7 mouse cellular contexts compared by ENCODE assay signal in the genomic region with DNA sequence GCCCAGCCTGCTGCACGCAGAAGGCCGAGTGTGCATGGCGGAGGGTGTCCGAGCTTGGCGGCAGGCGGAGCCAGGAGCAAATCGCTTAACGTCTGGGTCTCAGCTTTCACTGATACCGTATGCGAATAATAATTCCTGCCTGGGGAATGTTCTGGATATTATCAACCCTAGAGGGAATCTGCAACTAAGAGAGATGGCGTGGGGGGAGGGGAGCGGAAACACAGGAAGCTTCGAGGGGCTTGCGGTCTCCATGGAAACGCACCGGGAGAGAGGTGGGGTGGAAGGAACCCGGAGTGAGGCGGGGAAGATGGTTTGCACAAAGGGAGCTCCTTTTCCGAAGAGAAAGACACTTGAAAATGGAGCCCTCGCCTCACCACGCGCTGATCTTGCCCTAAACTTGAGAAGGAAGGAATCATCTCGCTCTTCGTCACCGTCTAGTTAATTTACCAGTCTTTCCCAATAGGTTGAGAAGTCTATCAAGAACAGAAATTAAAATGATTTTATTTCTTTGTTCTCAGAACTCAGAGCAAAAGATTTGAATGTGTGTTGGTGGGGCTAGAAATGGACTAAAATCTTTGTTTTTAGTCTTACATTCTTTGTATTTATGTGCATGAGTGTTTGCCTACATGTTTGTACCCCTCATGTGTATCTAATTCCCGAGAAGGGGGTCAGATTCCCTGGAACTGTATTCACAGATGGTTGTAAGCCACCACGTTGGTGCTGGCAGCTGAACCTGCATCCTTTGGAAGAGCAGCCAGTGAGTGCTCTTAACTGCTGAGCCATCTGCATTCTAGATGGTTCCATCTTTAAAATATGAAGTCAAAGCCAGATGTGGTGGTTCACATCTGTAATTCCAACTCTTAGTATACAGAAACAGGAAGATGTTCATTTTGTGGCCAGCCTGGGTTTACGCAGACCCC. TPM values are rescaled to one million over a fixed set of nuclear protein-coding genes. Genes with fewer than 3 reads are reported as not detected.
DNase-seq lines count a peak whose midpoint lies in the region; ATAC-seq and TF ChIP-seq lines count a peak whose summit lies in the region.

No protein-coding gene starts in this region.

- peaks cover 54% of the 10 kb centered on the region for H3K4me1 ChIP-seq in intestine, embryonic 15.5 days (replicated peaks)
- H3K4me1 ChIP-seq in liver, adult 2 months (ENCODE audit: control insufficient read depth, insufficient read depth, low read length), result peaks cover 22% of the 10 kb centered on the region
- H3K4me1 ChIP-seq in neural tube, embryonic 11.5 days (ENCODE audit: control insufficient read depth, insufficient read depth, low read length), result peaks cover 40% of the 10 kb centered on the region

- no peak for TF ChIP-seq CTCF in brain, embryonic 14.5 days (IDR thresholded peaks at IDR 0.05; ENCODE audit: borderline replicate concordance, extremely low read depth, insufficient read depth, insufficient read length)
- TF ChIP-seq CTCF in liver, adult 2 months (IDR thresholded peaks at IDR 0.05; ENCODE audit: low read depth, low read length), result no peak

- peak; percentile 89 for DNase-seq in R1 (ENCODE audit: low read depth, low spot score)
- peak; percentile 99 for DNase-seq in brain, embryonic 14.5 days (ENCODE audit: low read depth)
- DNase-seq in frontal cortex, postnatal 14 days (ENCODE audit: low spot score in 2 of 2), result peak; percentile 65 to 73
- DNase-seq in liver, adult 2 months (ENCODE audit: extremely low read depth, low read depth, low spot score), result no peak
- peak; percentile 93 for DNase-seq in neural tube, embryonic 11.5 days (ENCODE audit: low spot score)
- peak; percentile 64 for DNase-seq in thymus, postnatal 14 days

- peak overlapping the region; percentile 55 for H3K4me2 ChIP-seq in intestine, embryonic 15.5 days (replicated peaks)
- H3K4me2 ChIP-seq in neural tube, embryonic 11.5 days (ENCODE audit: low read depth), result peak overlapping the region; percentile 20; the same call in 1 of the 2 replicates

- H3K9ac ChIP-seq in intestine, embryonic 15.5 days, result no peak overlapping the region
- no peak overlapping the region for H3K9ac ChIP-seq in liver, adult 2 months (ENCODE audit: low read depth, low read length)
- peak overlapping the region; percentile 41; the same call in 1 of the 2 replicates for H3K9ac ChIP-seq in neural tube, embryonic 11.5 days (ENCODE audit: low read length)

- H3K36me3 ChIP-seq in intestine, embryonic 15.5 days, result no peaks in the 10 kb centered on the region
- H3K36me3 ChIP-seq in liver, adult 2 months (ENCODE audit: control insufficient read depth, insufficient read depth, low read length), result no peaks in the 10 kb centered on the region
- H3K36me3 ChIP-seq in neural tube, embryonic 11.5 days (ENCODE audit: control insufficient read depth, insufficient read depth, low read length), result no peaks in the 10 kb centered on the region

- H3K27ac ChIP-seq in intestine, embryonic 15.5 days, result peak overlapping the region; percentile 71
- no peak overlapping the region for H3K27ac ChIP-seq in liver, adult 2 months (replicated peaks; ENCODE audit: insufficient read depth, low read depth, low read length)
- H3K27ac ChIP-seq in neural tube, embryonic 11.5 days (ENCODE audit: low read depth, low read length), result peak overlapping the region; percentile 76

- no peaks in the 10 kb centered on the region for H3K9me3 ChIP-seq in intestine, embryonic 15.5 days
- no peaks in the 10 kb centered on the region for H3K9me3 ChIP-seq in neural tube, embryonic 11.5 days (ENCODE audit: control insufficient read depth, low read length)

- no peaks in the 10 kb centered on the region; the same call in 1 of the 2 replicates for H3K27me3 ChIP-seq in intestine, embryonic 15.5 days (replicated peaks)
- H3K27me3 ChIP-seq in liver, adult 2 months (ENCODE audit: control insufficient read depth, insufficient read depth, low read length), result no peaks in the 10 kb centered on the region
- H3K27me3 ChIP-seq in neural tube, embryonic 11.5 days (ENCODE audit: control insufficient read depth, insufficient read depth, low read length), result no peaks in the 10 kb centered on the region

- 11% methylated on average over 28 of the region's 28 CpGs for WGBS in intestine, embryonic 15.5 days
- WGBS in liver, adult 2 months, result 71% methylated on average over 28 of the region's 28 CpGs
- 5% methylated on average over 28 of the region's 28 CpGs for WGBS in neural tube, embryonic 11.5 days

- peak; percentile 67 for ATAC-seq in intestine, embryonic 15.5 days
- ATAC-seq in neural tube, embryonic 11.5 days (ENCODE audit: insufficient read depth, low FRiP score, low TSS enrichment), result peak; percentile 69

- H3K79me2 ChIP-seq in liver, adult 2 months (ENCODE audit: control insufficient read depth, insufficient read depth, low read length), result no peaks in the 10 kb centered on the region

- H3K4me3 ChIP-seq in intestine, embryonic 15.5 days (replicated peaks), result peak overlapping the region; percentile 17; the same call in 1 of the 2 replicates
- peak overlapping the region; percentile 36; the same call in 1 of the 2 replicates for H3K4me3 ChIP-seq in liver, adult 2 months (ENCODE audit: insufficient read depth, low read depth, low read length)
- no peak overlapping the region for H3K4me3 ChIP-seq in neural tube, embryonic 11.5 days (ENCODE audit: low read depth, low read length)

- peak; percentile 60; the same call in 1 of the 2 replicates for TF ChIP-seq POLR2A in brain, embryonic 14.5 days (IDR thresholded peaks at IDR 0.05; ENCODE audit: borderline replicate concordance, extremely low read depth, insufficient read depth, insufficient read length, poor library complexity, severe bottlenecking)
- no peak for TF ChIP-seq POLR2A in liver, adult 2 months (IDR thresholded peaks at IDR 0.05; ENCODE audit: extremely low read depth, insufficient read depth, low read length)

RNA-seq across cellular contexts. Expression of a gene that starts 22.8 kb away (rescaled TPM):
- polyA plus RNA-seq in brain, embryonic 14.5 days (2012; rRNA removed), result 4.7 and 6.1 TPM in 2 replicates
- polyA plus RNA-seq in intestine, embryonic 15.5 days (2015; fragmentation: Nextera tagmentation; extraction: Ambion mirVana), result 1.3 and 1.6 TPM in 2 replicates
- not detected in 2 replicates for total RNA-seq in liver, adult 2 months (2014; rRNA removed)
- not detected in 2 replicates for polyA plus RNA-seq in liver, adult 2 months (2012; rRNA removed)
- polyA plus RNA-seq in neural tube, embryonic 11.5 days (2014; fragmentation: Nextera tagmentation; extraction: Ambion mirVana), result 2.7 and 4.3 TPM in 2 replicates

RNA-seq across cellular contexts. Expression of a gene that starts 32.5 kb away (rescaled TPM):
- polyA plus RNA-seq in brain, embryonic 14.5 days (2012; rRNA removed), result 17.5 and 18.8 TPM in 2 replicates
- 65.2 and 65.3 TPM in 2 replicates for polyA plus RNA-seq in intestine, embryonic 15.5 days (2015; fragmentation: Nextera tagmentation; extraction: Ambion mirVana)
- total RNA-seq in liver, adult 2 months (2014; rRNA removed), result 11.7 and 16.3 TPM in 2 replicates
- 19.3 and 21.9 TPM in 2 replicates for polyA plus RNA-seq in liver, adult 2 months (2012; rRNA removed)
- 48.5 and 55.3 TPM in 2 replicates for polyA plus RNA-seq in neural tube, embryonic 11.5 days (2014; fragmentation: Nextera tagmentation; extraction: Ambion mirVana)

RNA-seq across cellular contexts. Expression of a gene that starts 46.4 kb away (rescaled TPM):
- 24.7 and 27.2 TPM in 2 replicates for polyA plus RNA-seq in brain, embryonic 14.5 days (2012; rRNA removed)
- polyA plus RNA-seq in intestine, embryonic 15.5 days (2015; fragmentation: Nextera tagmentation; extraction: Ambion mirVana), result 37.5 and 42.6 TPM in 2 replicates
- total RNA-seq in liver, adult 2 months (2014; rRNA removed), result 3.5 and 3.7 TPM in 2 replicates
- polyA plus RNA-seq in liver, adult 2 months (2012; rRNA removed), result 2.0 and 3.2 TPM in 2 replicates
- 51.3 and 51.7 TPM in 2 replicates for polyA plus RNA-seq in neural tube, embryonic 11.5 days (2014; fragmentation: Nextera tagmentation; extraction: Ambion mirVana)

RNA-seq across cellular contexts. Expression of a gene that starts 59.5 kb away (rescaled TPM):
- polyA plus RNA-seq in brain, embryonic 14.5 days (2012; rRNA removed), result 41.2 and 58.5 TPM in 2 replicates
- 8.3 and 8.6 TPM in 2 replicates for polyA plus RNA-seq in intestine, embryonic 15.5 days (2015; fragmentation: Nextera tagmentation; extraction: Ambion mirVana)
- 25.4 and 28.8 TPM in 2 replicates for total RNA-seq in liver, adult 2 months (2014; rRNA removed)
- 5.8 and 6.4 TPM in 2 replicates for polyA plus RNA-seq in liver, adult 2 months (2012; rRNA removed)
- 21.5 and 24.0 TPM in 2 replicates for polyA plus RNA-seq in neural tube, embryonic 11.5 days (2014; fragmentation: Nextera tagmentation; extraction: Ambion mirVana)
